Mouse (Mus musculus): ENCODE data around the gene Cfap300. TPM values are rescaled to one million over a fixed set of nuclear protein-coding genes. Genes with fewer than 3 reads are reported as not detected.

Gene Cfap300
- polyA plus RNA-seq, 1 experiment from 2014 or later, result 13.8 TPM

GRCm38 (mm10) chr9:8035091-8035490, 7.5 kb downstream of the Cfap300 start:
- no peaks in the 10 kb centered on the region for H3K4me1 ChIP-seq (ENCODE audit: control insufficient read depth, insufficient read depth, low read length)
- no peaks in the 10 kb centered on the region for H3K9me3 ChIP-seq (ENCODE audit: control insufficient read depth, low read depth, low read length)
- no peak for ATAC-seq (ENCODE audit: insufficient number of reproducible peaks, insufficient read depth, low FRiP score, low read depth)
- no peak overlapping the region for H3K27ac ChIP-seq (ENCODE audit: low read length)
- WGBS, result 48% methylated on average over 4 of the region's 4 CpGs
- no peak overlapping the region for H3K4me2 ChIP-seq (replicated peaks; ENCODE audit: low read depth, low read length)
- H3K36me3 ChIP-seq (ENCODE audit: control insufficient read depth, insufficient read depth, low read length), result no peaks in the 10 kb centered on the region
- H3K4me3 ChIP-seq (ENCODE audit: low read depth, low read length), result no peak overlapping the region
- no peaks in the 10 kb centered on the region for H3K27me3 ChIP-seq (ENCODE audit: control insufficient read depth, insufficient read depth, low read length)
- H3K9ac ChIP-seq (replicated peaks; ENCODE audit: low read depth, low read length), result no peak overlapping the region

GRCm38 (mm10) chr9:8034143-8034542, 8.5 kb downstream of the Cfap300 start:
- H3K27ac ChIP-seq (ENCODE audit: low read length), result no peak overlapping the region
- ATAC-seq (ENCODE audit: insufficient number of reproducible peaks, insufficient read depth, low FRiP score, low read depth), result no peak

GRCm38 (mm10) chr9:8032847-8033246, 9.8 kb downstream of the Cfap300 start:
- no peaks in the 10 kb centered on the region for H3K9me3 ChIP-seq (ENCODE audit: control insufficient read depth, low read depth, low read length)
- H3K4me2 ChIP-seq (replicated peaks; ENCODE audit: low read depth, low read length), result no peak overlapping the region
- H3K27ac ChIP-seq (ENCODE audit: low read length), result no peak overlapping the region
- H3K36me3 ChIP-seq (ENCODE audit: control insufficient read depth, insufficient read depth, low read length), result no peaks in the 10 kb centered on the region
- H3K27me3 ChIP-seq (ENCODE audit: control insufficient read depth, insufficient read depth, low read length), result no peaks in the 10 kb centered on the region
- no peak for ATAC-seq (ENCODE audit: insufficient number of reproducible peaks, insufficient read depth, low FRiP score, low read depth)
- no peak overlapping the region for H3K9ac ChIP-seq (replicated peaks; ENCODE audit: low read depth, low read length)
- 78% methylated on average over 5 of the region's 5 CpGs for WGBS
- no peaks in the 10 kb centered on the region for H3K4me1 ChIP-seq (ENCODE audit: control insufficient read depth, insufficient read depth, low read length)
- H3K4me3 ChIP-seq (ENCODE audit: low read depth, low read length), result no peak overlapping the region

More at GRCm38 (mm10) chr9:8034143-8034542, 8.5 kb downstream of the Cfap300 start:
- Histone ChIP-seq H3K4me1 (ENCODE audit: control insufficient read depth, insufficient read depth, low read length) (no peaks in the 10 kb centered on the region), H3K27me3 (ENCODE audit: control insufficient read depth, insufficient read depth, low read length) (no peaks in the 10 kb centered on the region), H3K4me2 (replicated peaks; ENCODE audit: low read depth, low read length) (no peak overlapping the region), H3K36me3 (ENCODE audit: control insufficient read depth, insufficient read depth, low read length) (no peaks in the 10 kb centered on the region), H3K4me3 (ENCODE audit: low read depth, low read length) (no peak overlapping the region), H3K9me3 (ENCODE audit: control insufficient read depth, low read depth, low read length) (no peaks in the 10 kb centered on the region), H3K9ac (replicated peaks; ENCODE audit: low read depth, low read length) (no peak overlapping the region)
- 69% methylated on average over 1 of the region's 1 CpGs for WGBS

- ATAC-seq (ENCODE audit: insufficient number of reproducible peaks, insufficient read depth, low FRiP score, low read depth), result no peak
- WGBS, result 86% methylated on average over 5 of the region's 5 CpGs
- Histone ChIP-seq H3K36me3 (ENCODE audit: control insufficient read depth, insufficient read depth, low read length) (no peaks in the 10 kb centered on the region), H3K4me1 (ENCODE audit: control insufficient read depth, insufficient read depth, low read length) (no peaks in the 10 kb centered on the region), H3K27me3 (ENCODE audit: control insufficient read depth, insufficient read depth, low read length) (no peaks in the 10 kb centered on the region), H3K4me2 (replicated peaks; ENCODE audit: low read depth, low read length) (no peak overlapping the region), H3K9me3 (ENCODE audit: control insufficient read depth, low read depth, low read length) (no peaks in the 10 kb centered on the region), H3K27ac (ENCODE audit: low read length) (no peak overlapping the region), H3K9ac (replicated peaks; ENCODE audit: low read depth, low read length) (no peak overlapping the region), H3K4me3 (ENCODE audit: low read depth, low read length) (no peak overlapping the region)
These were observed 24.0 kb downstream of the Cfap300 start for GRCm38 (mm10) chr9:8018609-8019008.

GRCm38 (mm10) chr9:8017253-8017913, 25.2 kb downstream of the Cfap300 start:
- Histone ChIP-seq H3K9ac (replicated peaks; ENCODE audit: low read depth, low read length) (no peak overlapping the region), H3K9me3 (ENCODE audit: control insufficient read depth, low read depth, low read length) (no peaks in the 10 kb centered on the region), H3K27me3 (ENCODE audit: control insufficient read depth, insufficient read depth, low read length) (no peaks in the 10 kb centered on the region), H3K36me3 (ENCODE audit: control insufficient read depth, insufficient read depth, low read length) (no peaks in the 10 kb centered on the region), H3K27ac (ENCODE audit: low read length) (no peak overlapping the region), H3K4me2 (replicated peaks; ENCODE audit: low read depth, low read length) (no peak overlapping the region), H3K4me3 (ENCODE audit: low read depth, low read length) (no peak overlapping the region), H3K4me1 (ENCODE audit: control insufficient read depth, insufficient read depth, low read length) (no peaks in the 10 kb centered on the region)
- no peak for ATAC-seq (ENCODE audit: insufficient number of reproducible peaks, insufficient read depth, low FRiP score, low read depth)
- WGBS, result 52% methylated on average over 12 of the region's 20 CpGs

- ATAC-seq (ENCODE audit: insufficient number of reproducible peaks, insufficient read depth, low FRiP score, low read depth), result peak; percentile 89
- no peaks in the 10 kb centered on the region for H3K9me3 ChIP-seq (ENCODE audit: control insufficient read depth, low read depth, low read length)
- peak within 1 kb of the TSS; percentile 98 for H3K27ac ChIP-seq (ENCODE audit: low read length)
- WGBS, result under 1% methylated on average over 63 of the region's 79 CpGs
- H3K9ac ChIP-seq (replicated peaks; ENCODE audit: low read depth, low read length), result peak within 1 kb of the TSS; percentile 98
- peaks cover 16% of the 10 kb centered on the region for H3K36me3 ChIP-seq (ENCODE audit: control insufficient read depth, insufficient read depth, low read length)
- H3K27me3 ChIP-seq (ENCODE audit: control insufficient read depth, insufficient read depth, low read length), result no peaks in the 10 kb centered on the region
- H3K4me3 ChIP-seq (ENCODE audit: low read depth, low read length), result peak within 1 kb of the TSS; percentile 90
- peak within 1 kb of the TSS; percentile 71 for H3K4me2 ChIP-seq (replicated peaks; ENCODE audit: low read depth, low read length)
- peaks cover 7% of the 10 kb centered on the region; the same call in 1 of the 2 replicates for H3K4me1 ChIP-seq (ENCODE audit: control insufficient read depth, insufficient read depth, low read length)
These were observed 38.1 kb downstream of the Cfap300 start, which contains the start of gene Yap1 for GRCm38 (mm10) chr9:8004370-8004991. TSS of gene Yap1 (minus strand) at chr9:8004596.

GRCm38 (mm10) chr9:8003301-8004271, 39.0 kb downstream of the Cfap300 start:
- under 1% methylated on average over 76 of the region's 82 CpGs for WGBS
- Histone ChIP-seq H3K4me2 (replicated peaks; ENCODE audit: low read depth, low read length) (peak overlapping the region; percentile 71), H3K27me3 (ENCODE audit: control insufficient read depth, insufficient read depth, low read length) (no peaks in the 10 kb centered on the region), H3K27ac (ENCODE audit: low read length) (peak overlapping the region; percentile 98), H3K4me3 (ENCODE audit: low read depth, low read length) (peak overlapping the region; percentile 90), H3K4me1 (ENCODE audit: control insufficient read depth, insufficient read depth, low read length) (peaks cover 7% of the 10 kb centered on the region; the same call in 1 of the 2 replicates), H3K9me3 (ENCODE audit: control insufficient read depth, low read depth, low read length) (no peaks in the 10 kb centered on the region), H3K9ac (replicated peaks; ENCODE audit: low read depth, low read length) (peak overlapping the region; percentile 98), H3K36me3 (ENCODE audit: control insufficient read depth, insufficient read depth, low read length) (peaks cover 21% of the 10 kb centered on the region)
- peak; percentile 69 for ATAC-seq (ENCODE audit: insufficient number of reproducible peaks, insufficient read depth, low FRiP score, low read depth)

GRCm38 (mm10) chr9:8002806-8003205, 39.8 kb downstream of the Cfap300 start:
- 1% methylated on average over 12 of the region's 12 CpGs for WGBS
- peak overlapping the region; percentile 98; the same call in 1 of the 2 replicates for H3K27ac ChIP-seq (ENCODE audit: low read length)
- no peaks in the 10 kb centered on the region for H3K27me3 ChIP-seq (ENCODE audit: control insufficient read depth, insufficient read depth, low read length)
- H3K9ac ChIP-seq (replicated peaks; ENCODE audit: low read depth, low read length), result peak overlapping the region; percentile 98
- no peak for ATAC-seq (ENCODE audit: insufficient number of reproducible peaks, insufficient read depth, low FRiP score, low read depth)
- peak overlapping the region; percentile 71 for H3K4me2 ChIP-seq (replicated peaks; ENCODE audit: low read depth, low read length)
- H3K4me1 ChIP-seq (ENCODE audit: control insufficient read depth, insufficient read depth, low read length), result peaks cover 7% of the 10 kb centered on the region; the same call in 1 of the 2 replicates
- H3K4me3 ChIP-seq (ENCODE audit: low read depth, low read length), result peak overlapping the region; percentile 90
- H3K36me3 ChIP-seq (ENCODE audit: control insufficient read depth, insufficient read depth, low read length), result peaks cover 26% of the 10 kb centered on the region
- no peaks in the 10 kb centered on the region for H3K9me3 ChIP-seq (ENCODE audit: control insufficient read depth, low read depth, low read length)

Measured in stomach, embryonic 14.5 days (tissue).